Mouse (Mus musculus) right cerebral cortex, adult 18-20 months (tissue): ENCODE data around the gene Mcm10.
A peak's percentile ranks its signal among the peaks of the same experiment; 100 is the strongest.

Experiments used
- DNase-seq: peaks from one replicate; pipeline ENCODE4 v3.0.0; 2022; ENCODE audit warnings: mixed read lengths

The Mcm10 gene

GRCm38 (mm10) chr2:5012491-5013324, at the start of gene Mcm10:
TSS of gene Mcm10 (minus strand) at chr2:5012791.
- peak; percentile 93 for DNase-seq

DNA sequence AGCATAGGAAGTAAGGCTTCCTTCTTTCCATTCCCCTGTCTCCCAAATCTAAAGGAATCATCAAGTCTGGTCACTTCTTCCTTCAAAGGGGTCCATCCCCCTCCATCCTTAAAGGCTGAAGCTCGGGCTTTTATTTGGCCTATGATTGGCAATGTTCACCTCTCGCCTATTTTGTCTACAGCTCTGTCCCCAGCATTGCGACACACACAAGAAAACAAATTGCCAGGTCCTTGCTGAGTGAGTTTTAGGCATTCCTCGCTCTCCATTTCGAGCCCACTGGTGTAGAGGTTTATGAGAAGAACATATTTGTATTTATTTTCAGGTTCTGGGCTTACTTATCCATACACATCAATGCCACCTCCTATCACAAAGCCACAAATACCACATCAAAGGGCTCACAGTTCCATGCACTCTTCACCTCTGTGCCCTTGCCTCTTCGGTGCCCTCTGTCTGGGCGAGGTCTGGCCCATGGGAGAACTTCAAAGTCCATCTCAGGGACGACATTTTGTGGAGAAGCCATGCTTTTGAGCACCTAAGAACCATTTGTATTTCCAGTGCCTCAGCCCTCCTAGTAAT, 48.6 kb upstream of the Mcm10 start:
- no peak for DNase-seq

DNA sequence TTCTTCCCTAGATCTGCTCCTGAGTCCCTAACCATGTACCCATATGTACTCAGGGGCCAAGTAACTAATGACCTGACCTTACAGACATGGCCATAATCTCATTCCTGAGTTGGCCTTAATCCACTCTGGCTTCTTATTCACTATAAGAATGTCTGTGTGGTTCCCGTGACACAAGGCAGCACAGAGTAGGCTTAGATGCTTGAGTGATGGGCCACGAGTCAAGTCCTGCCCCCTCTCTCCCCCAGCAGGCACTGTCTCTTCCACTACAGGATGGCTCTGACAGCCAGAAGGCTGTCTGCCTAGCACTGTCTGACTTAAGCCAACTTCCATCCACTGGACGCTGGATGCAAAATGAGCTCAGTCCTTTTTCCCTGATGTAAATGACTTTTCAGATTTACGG, 47.4 kb upstream of the Mcm10 start:
- DNase-seq, result no peak

DNA sequence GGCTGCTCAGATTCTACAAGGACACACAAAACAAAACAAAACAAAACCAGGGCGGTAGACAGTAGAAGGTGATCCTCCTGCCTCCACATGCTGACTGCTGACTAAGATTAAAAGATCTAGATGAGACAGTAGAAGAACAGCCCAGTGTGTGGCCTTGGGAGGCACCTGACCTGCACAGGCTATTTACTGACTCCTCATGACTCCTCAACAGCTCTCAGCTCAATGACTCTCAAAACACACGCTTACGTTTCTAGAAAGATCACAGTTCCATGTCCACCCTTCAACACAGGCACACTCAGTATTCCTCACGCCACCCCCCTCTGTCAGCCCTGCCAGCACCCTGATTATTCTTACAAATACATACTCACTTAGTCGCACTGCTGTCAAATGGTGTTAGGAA, 45.8 kb upstream of the Mcm10 start:
- DNase-seq, result no peak

DNA sequence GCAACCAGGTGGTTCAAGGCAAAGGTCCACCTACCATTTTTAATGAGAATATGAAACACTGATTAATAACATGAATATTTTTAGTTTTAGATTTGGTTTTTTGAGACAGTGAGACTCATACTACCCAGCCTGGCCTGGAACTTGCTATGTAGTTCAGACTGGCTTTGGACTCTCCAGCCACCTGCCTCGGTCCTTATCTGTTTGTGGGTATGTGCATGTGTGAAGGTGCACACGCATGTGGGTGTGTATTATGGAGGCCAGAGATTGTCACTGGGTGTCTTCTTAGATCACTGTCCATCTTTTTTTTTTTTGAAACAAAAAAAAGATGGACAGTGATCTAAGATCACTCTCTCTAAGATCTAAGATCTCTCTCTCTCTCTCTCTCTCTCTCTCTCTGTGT, 38.0 kb upstream of the Mcm10 start:
- no peak for DNase-seq

DNA sequence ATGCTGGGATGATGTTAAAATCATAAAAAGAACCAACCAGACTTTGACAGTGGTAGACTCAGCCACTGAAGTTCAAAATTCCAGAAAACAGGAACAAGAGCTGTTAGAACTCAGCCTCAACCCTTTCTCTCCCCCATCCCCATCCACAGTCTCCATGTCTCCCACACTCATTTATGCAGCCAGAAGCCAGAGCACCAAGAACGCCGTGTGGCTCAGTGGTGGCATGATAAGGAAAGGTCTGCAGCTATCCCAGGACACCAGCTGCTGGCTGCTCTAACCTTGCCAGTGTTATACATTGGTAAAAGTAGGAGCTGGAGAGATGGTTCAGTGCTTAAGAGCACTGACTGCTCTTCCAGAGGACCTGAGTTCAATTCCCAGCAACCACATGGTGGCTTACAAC, 34.4 kb upstream of the Mcm10 start:
- DNase-seq, result no peak

DNA sequence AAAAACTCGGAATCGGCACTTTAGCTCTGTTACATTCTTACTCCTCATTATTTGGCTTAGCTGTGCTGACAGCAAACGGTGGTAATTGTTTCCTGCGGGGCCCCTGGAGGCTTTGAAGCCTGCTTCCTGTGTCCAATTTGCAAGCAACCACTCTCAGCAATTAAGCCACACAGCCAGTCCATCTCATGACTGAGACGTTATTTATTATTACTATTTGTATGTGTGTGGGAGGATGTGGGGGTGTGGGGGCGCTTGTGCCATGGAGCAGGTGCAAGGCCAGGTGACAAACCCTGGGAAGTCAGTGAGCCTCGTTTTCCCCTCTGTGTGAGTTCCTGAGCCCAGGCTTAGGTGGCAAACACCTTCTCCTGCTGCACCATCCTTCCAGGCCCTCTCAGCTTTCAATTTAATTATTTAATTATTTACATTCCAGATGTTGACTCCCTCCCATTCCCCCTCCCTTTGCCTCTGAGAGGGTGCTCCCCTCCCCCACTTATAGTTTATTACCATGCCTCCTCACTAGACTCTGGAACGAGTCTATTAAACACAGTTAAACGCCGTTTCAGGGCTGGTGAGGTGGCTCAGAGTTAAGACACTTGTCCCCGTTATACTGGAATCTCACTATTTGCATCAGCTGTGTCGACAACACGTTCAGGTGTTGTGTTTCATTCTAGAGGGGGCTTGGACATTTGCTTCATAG, 32.8 kb upstream of the Mcm10 start:
- DNase-seq, result no peak

GRCm38 (mm10) chr2:5044321-5044720, 31.7 kb upstream of the Mcm10 start:
- no peak for DNase-seq

DNA sequence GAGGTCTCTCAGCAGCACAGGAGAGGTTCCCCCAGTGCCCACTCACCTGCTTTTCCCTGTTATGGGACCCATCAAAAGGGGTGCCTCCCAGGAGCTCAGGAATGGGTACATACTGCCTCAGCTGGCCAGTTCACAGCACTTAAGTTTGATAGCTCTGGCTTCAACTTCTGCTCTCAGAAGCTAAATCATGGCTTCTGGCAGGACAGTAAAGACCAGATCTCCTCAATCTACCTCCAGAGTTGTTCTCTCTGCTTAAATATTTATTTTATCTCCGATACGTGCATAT, 30.8 kb upstream of the Mcm10 start:
- no peak for DNase-seq

DNA sequence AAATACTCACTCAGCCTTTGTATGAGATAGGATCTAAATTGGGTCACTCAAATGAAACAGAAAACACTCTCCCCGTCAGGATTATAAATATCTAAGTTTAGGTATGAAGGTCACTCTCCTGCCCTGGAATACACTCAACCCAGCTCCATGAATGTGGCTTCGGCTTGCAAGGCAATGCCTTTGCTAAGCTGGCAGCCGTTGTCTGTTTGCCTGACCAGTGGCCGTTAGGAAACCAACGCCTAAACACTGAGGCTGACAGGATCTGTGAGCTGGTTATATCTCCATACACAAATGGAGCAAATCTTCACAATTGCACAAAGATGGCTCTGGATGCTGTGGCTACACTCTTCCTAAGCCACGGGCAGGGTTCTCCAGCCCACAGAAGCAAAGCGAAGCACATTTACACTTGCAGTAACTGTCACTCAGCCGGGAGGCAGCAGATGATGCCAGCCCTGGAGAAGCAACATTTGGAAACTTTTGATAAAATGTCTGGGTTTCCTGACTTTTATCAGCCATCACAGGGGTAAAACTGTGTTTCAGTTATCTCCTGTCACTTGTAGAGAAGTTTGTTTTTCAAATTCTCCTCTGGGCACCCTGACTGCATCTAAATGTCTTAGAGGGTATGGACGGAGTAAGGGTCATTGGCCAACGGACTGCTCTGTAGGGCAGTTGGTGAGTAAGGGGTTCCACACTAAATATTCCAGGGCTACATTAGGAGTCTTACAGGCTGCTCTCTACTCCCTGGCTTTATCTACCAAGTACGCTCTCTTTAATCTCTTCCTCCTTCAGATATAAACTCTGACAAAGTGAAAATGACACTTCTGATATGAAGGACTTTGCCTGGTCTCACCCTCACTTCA, 30.3 kb upstream of the Mcm10 start:
- DNase-seq, result no peak

- DNase-seq, result no peak
Measured at GRCm38 (mm10) chr2:5041854-5042253, 29.3 kb upstream of the Mcm10 start.

GRCm38 (mm10) chr2:5040281-5041161, 27.9 kb upstream of the Mcm10 start:
- no peak for DNase-seq

GRCm38 (mm10) chr2:5039350-5040170, 27.0 kb upstream of the Mcm10 start:
- DNase-seq, result peak; percentile 25

DNA sequence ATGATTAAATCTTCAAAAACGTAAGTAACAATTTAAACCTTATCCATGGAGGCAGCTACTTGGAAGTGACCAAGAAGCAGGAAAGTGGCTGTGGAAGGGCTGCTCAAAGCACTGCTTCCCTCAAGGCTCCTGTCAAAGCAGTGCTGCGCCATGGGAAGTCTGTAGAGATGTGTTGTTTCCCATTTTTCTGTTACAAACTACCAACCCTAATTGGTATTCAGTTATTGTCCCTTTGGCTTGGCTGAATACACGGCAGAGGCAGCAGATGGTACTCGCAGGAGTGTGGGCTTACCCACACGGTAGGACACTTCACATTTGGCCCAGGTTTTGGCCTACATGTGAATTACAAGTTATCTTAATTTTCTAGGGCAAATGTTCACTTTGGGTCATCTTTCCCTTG, 25.7 kb upstream of the Mcm10 start:
- no peak for DNase-seq

- no peak for DNase-seq
Measured at GRCm38 (mm10) chr2:5037390-5037789, 24.8 kb upstream of the Mcm10 start.

DNA sequence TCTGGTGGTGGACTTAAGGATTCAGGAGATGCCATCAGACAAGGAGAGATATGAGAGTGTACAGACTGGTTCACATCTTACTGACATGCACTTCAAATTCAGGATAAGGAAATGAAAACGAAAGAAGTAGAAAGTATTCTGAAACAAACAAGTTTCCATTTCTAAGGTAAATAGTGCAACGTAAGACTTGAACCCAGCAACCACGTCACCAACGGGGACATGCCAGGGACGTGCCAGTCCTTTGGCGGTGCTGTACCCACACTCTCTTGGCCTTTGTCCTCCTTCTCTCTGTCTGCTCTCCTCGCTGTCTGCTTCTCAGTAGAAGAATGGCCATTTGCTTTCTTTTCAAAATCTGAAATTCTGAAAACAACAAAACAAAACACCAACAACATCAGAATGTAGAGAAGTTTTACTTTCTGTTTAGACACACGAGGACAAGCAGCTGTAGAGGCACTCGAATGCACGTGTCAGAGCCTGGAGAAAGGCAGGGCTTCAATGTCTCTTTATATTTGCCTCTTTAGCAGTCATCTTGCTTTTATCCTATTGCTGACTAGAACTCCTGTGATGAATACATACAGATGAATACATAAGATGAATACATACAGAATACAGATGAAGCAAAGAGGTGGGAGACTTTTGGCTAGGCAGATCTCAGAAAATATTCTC, 24.0 kb upstream of the Mcm10 start:
- DNase-seq, result no peak

- no peak for DNase-seq
Measured at GRCm38 (mm10) chr2:5035241-5035640, 22.6 kb upstream of the Mcm10 start.

GRCm38 (mm10) chr2:5034801-5035200, 22.2 kb upstream of the Mcm10 start:
- DNase-seq, result no peak

DNA sequence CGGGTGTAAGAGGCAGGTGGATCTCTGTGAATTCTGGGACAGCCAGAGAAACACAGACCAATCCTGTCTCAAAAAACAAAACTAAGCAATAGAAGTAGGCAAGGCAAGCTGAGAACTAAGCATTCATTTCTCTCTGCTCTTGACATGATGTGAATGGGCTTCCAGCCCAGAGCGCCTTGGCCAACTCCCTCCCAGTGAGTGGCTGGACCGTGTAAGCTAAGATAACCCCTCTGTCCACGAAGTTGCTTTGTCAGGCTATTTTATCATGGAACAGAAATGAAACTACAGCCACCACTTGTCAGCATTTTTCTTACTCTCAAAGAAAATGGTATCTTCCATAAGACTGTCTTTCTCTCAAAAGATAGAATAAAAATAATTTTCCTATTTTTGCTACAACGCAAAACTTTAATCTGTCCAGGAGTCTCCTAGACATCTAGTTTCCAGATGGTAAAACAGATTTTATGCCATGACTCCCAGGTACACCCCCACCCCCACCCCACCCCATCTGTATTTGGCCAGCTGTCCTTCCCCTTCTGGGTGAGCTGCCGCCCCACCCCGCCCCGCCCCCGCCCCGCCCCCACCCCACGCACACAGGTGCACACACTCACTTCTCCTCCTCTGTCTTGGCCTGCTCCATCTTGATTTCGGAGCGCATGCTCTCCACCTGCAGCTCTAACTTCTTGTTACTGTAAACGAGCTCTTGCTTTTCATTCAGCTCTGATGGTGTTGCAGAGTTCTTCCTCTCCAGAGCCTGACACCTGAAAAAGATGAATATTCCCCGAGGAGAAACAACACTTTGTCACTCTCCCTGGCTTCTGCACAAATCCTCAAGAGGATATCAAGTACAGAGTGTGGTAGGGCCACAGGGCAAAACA, 21.2 kb upstream of the Mcm10 start:
- no peak for DNase-seq

DNA sequence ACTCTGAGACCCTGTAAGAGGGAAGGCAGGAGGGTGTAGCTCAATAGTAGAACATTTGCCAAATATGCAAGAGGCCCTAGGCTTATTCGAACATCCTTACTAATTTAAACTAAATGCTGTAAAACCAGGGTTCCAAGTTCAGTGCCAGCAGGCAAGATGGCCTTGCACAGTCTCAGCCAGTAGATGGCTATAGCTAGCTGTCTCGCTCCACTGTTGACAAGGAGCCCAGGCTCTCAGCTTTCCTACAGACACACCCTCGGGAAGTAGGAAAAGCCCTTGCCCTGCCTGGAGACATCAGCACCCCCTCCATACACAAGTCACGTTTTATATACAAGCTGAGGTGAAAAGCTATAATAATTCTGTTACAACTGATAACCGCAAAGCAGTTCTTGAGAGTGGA, 20.1 kb upstream of the Mcm10 start:
- DNase-seq, result no peak
